Mouse (Mus musculus) brain, embryonic 14.5 days (tissue): ENCODE measurements around the gene Wars2.

Source experiments
- CTCF ChIP-seq: fragments of 200-500 bp; IDR thresholded peaks from 2 replicates; pipeline ENCODE4 v1.5.1; 2012; ENCODE audit warnings: inconsistent platforms, mild to moderate bottlenecking, moderate library complexity, borderline replicate concordance; ENCODE audit not compliant: insufficient read depth, insufficient read length; ENCODE audit errors: extremely low read depth
- POLR2A ChIP-seq: fragments of 200-500 bp; IDR thresholded peaks from 2 replicates; pipeline ENCODE4 v1.6.1; 2012; ENCODE audit warnings: mild to moderate bottlenecking, inconsistent platforms, borderline replicate concordance; ENCODE audit not compliant: poor library complexity, insufficient read depth, insufficient read length, severe bottlenecking; ENCODE audit errors: extremely low read depth

DNA sequence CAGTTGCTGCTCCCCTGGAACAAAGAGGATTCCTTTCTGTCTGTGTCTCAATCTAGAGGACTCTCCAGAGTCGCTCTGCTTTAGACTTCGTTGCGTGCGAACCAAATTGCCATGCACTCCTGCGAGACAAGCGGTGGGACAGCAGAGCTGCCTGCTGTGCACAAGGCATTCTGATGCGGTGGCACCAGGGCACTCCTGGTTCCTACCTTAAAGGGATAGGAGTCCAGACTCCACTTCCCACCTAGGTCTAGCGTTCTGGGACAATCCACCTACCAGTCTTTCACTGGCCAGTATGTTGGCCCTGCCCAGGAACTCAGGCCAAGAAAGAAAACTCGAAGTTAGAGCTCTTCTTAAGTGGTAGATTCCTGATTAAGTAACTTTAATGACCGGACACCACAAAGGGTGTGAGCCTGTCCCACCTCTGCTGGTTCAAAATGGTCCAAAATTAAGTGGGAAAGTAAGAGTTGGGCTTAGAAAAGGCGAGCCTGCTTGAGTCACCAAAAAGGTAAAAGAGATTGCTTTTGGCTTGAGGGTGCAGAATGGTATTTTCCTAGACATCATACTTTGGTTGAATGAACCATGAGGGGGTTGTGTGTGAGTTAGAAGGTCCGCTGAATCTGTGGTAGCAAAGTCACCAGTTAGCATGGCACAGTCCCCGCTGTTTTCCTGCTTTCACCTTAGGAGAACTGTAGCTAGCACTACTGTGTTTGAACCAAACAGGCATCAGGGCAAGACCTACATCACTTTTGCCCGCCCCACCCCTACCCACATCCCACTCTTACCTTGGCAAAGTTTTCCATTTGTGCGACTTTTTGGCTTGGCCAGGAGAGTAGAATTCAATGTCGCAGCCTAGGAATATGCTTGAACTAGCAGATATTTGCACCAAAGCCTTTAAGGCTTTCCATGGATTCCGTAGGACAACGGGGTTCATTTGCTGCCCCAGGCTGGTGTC, 95.2 kb downstream of the Wars2 start:
- TF ChIP-seq CTCF (no peak), POLR2A (no peak)
